Mouse (Mus musculus) liver (tissue): ENCODE data around the gene Il20ra.

Experiments used
- DNase-seq: peaks from one replicate; pipeline ENCODE4 v3.0.0-alpha.2; 2020; ENCODE audit warnings: mixed read lengths

Il20ra gene

DNA sequence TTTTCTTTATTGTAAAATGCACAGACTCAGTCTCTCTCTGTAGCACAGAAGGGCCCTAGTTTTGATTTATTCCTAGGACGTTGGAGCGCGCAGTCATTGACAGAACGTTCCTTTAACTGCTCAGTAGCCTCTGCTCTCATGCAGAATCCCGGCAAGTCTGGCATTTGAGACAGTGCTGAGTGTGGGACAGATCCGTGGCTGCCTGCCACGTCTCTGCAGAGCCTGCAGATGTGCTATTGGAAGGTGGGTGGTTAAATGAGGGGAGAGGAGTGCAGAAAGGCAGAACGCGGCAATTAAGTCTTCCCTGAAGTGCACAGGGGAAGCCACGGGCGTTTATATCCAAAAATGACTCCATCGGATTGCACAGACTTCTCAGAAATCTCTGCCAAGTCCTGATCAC lies 66.7 kb downstream of the Il20ra start:
- no peak for DNase-seq

DNA sequence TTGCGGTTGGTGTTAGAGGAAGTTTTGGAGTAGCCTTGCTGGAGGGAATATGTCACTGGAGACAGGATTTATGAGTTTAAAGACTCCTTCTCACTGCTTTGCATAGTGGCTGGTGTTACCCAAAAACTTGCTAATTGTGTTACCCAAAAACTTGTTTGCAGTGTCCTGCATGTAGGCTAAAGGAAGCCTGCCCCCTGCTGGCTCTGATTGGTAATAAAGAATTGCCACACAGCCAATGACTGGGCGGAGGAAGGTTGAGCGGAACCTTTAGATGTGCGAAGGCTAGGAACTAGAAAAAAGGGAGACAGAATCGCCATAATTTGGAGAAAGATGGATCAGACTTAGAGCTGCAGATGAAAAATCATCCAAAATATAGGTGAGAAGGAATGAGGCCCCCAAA lies 69.0 kb downstream of the Il20ra start:
- peak; percentile 54 for DNase-seq

DNA sequence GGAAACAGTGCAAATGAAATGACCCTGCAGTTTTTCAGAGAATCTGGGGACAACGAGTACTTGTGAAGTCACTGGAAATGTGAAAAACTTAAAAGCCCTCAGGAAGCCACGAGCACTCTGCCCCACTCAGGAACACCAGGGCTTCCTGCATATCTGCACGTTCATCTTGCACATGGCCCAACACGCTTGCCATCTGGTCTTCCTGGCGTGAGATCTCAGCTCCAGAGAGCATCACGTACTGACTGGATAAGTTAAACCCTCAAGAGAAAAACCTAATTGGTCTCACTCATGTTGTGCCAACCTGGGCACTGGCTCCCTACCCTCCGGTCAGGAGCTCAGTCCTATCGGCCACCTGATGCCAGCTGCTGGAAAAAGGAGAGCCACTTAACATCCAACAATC lies 82.6 kb downstream of the Il20ra start:
- no peak for DNase-seq

DNA sequence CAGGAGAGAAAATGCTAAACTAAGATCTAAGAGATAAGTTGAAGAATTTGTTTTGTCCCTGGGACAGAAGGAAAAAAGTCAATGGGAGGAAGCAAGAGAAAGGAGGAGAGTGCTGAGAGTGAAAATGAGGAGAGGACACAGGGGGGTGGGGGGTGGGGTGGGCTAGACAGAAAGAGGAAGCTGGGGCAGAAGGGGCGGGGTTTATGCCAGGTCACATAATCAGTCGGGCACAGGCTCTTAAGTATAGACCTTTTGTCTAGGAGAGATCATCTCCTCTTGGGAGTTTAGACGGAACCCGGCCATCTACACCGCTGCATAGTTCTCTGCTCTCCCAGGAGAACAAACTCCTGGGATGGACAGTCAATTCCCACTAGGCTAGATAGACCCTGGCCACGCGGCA lies 90.6 kb downstream of the Il20ra start:
- DNase-seq = no peak

DNA sequence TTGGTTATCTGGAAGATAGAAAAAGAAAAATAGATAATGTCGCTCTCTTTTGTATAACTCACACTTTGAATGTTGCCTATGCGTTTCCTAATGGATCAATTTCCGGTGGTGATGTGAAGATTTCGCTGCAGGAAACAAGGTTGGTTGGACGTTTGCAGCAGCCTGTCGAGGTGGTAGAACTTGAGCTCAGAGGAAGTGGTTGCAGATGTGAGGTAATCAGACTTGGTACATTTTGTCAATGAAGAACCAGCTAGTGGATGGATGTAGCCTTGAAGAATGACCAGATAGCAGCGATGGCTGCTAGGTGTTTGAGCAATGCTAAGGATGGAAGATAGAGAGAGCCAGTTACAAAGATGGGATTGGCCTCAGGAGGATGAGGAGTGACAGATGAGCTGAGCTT lies 92.4 kb downstream of the Il20ra start:
- DNase-seq = no peak
